Mouse (Mus musculus): ENCODE results near the gene Ralgapb. TPM values are rescaled to one million over a fixed set of nuclear protein-coding genes. Genes with fewer than 3 reads are reported as not detected.

The Ralgapb gene
- total RNA-seq, 2 experiments from 2014 or later, result 21.6 to 25.2 TPM

DNA sequence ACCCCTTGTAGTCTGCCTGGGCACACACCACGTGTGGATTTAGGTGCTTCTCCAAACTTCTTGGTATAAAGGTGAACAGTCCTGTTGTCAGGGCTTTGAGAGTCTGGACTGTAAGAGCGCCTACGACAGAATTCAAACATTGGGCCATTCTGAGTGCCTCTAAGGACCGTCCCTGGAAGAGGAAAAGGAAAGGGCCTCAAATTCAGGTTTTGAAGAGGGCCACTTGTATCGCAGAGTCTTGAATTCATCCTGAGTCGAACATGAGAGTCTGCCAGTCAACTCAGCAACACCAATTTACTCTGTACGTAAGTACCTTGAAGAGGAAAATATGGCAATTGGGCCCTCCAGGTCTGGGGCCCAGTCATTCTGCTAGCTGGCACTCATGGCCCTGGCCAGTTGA lies 6.7 kb upstream of the Ralgapb start:
- DNase-seq, result no peak

DNA sequence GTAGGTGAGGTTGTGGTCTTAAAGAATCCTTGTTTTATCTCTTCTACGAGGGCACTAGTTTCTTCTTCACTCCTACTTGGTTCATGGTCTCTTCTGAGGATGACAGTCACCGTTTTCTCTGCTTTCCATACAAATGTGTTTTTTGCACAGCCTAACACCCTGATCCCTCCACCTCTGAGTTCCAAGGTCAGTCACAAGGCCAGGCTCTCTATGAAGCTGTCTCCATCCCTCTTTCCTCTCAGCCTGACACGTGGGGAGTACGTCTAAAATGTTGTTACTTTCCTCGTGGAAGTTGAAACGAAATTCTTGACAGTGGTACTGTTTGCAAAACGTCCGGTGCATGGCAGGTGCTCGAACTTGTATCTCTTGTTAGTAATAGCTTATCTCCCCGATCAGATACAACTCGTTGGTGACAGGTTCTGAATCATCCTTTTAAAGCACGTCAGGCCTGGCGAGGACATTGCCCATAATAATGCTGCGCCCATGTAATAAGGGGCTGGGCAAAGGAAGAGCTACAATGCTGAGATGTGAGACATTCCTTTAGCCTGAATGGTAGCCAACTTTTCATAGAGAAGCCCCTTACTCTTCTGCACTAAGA lies 552 bp upstream of the Ralgapb start:
- no peak for DNase-seq

DNA sequence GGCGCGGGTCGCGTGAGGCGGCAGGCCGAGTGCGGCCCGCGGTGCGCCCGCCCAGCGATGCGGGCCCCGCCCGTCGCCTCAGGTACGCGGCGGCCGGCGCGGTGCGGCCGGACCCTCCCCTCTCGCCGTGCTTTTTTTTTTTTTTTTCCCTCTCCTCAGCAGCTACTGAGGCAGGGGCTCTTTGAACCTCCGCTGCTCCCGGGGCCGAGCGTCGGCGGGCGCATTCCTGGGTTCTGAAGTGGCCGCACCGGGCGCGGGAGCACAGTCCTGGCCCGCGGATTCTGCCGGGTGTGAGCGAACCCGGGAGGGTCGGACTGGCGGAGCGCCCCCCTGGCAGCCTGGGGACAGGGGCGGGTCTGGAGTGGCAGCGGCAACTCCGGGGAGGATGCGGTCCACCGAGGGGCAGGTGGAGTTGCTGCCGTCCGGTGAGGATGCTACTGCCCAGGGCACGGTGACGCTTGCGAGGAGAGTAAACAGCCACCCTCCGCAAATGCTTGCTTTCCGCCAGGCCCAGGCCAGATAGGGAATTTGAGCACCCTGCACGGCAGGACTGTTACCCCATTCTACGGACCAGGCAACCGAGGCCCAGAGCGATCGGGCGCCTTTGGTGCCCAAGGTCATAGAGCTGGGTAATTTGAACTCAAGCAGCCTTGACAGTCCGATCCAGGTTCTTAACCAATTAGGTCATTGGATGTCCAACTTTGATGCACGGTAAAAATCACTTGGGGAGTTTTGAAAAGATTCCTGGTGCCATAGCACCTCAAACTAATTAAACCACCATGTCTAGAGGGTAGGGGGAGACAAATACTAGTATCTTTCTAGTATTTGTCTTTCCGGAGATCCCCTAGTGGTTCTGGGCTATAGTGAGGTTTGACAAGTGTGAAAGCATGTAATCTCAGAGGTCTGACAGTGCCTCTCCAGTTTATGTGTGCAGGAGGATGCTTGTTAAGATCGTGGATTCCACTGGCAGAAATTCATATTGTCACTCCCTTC lies 670 bp downstream of the Ralgapb start:
- DNase-seq, result peak; percentile 41

DNA sequence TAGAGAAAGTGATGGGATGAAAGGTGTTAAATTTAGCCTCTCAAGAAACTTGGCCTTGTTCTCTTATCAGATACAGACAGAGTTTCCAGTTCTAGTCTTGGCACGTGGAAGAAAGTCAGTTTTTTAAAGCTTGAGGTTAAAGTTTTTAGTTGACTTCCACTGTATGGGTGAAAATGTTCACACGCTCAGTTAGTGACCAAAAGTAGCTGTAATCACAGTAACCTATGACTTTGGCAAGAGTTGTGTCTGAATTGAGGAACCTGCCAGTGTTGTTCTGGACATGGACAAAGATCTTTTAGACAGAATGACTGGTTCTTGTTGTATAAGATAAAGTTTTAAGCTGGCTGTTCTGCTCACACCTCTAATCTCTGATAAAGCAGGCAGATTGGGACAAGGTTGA lies 3.6 kb downstream of the Ralgapb start:
- no peak for DNase-seq

DNA sequence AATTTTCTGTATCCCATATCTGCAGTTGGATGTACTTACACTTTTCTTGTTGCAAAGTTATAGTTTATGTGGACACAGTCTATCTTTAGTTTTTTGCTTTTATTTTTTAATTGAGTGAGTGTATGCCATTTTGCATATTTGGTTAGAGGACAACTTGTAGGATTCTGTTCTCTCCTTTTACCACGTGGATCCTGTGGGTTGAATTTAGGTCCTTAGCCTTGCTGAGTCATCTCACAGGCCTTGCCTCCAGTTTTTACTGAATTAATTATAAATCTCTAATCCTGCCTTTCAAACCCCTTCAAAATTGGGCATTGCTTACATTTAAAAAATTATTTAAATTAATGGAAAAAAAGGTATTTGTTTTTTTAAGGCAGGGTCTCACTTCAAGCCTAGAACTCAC lies 6.2 kb downstream of the Ralgapb start:
- no peak for DNase-seq

DNA sequence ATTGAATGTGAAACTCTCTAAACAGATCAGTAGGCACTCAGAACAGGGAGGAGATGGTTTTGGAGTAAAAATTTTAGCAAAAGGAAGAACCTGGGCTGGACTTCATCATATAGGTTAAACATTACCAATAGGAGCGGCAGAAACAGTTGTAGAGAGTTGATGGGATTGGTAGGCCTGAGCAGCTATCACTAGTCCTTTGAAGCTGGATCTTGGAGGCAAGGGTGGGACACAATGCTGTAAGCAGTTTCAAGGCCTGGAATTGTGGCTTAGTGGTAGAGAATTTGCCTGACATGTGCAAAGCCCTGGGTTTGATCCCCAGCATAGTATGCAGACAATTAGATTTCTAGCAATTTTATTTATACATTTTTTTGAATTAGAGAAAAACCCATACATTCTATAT lies 9.0 kb downstream of the Ralgapb start:
- DNase-seq, result no peak

DNA sequence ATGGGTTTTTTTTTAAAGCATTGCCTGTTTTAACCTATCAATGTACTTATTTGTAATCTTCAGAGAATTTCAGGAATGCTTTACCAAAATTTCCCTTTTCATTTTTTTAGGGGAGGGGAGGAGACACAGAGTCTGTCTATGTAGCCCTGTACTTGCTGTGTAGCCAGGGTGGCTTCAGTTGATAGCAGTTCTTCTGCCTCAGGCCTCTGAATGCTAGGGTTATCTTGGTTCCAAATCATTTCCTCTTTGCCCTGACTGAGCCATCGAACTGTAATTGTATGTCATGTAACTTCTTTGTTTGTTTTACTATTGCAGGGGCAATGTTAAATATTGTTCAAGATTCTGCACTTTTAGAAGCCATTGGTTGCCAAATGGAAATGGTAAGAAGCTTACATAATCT lies 36.2 kb downstream of the Ralgapb start:
- DNase-seq, result no peak

DNA sequence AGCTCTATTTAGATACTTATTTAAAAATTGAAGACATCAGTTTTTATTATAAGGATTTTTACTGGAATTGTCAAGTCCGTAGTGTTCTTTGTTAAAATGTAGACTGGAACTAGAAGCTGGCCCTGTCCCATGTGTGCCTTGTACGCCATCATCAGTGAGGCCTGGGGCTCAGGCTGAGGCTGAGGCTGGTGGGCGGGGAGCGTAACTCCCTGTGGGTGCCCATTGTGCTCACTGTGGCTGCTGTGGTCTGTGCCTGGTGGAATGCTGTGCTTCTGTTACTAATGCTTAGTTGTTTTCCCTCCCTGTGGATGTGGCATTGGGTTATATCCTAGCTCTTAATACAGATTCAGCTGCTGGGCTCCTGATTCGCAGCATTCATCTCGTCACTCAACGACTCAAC lies 40.2 kb downstream of the Ralgapb start:
- no peak for DNase-seq

DNA sequence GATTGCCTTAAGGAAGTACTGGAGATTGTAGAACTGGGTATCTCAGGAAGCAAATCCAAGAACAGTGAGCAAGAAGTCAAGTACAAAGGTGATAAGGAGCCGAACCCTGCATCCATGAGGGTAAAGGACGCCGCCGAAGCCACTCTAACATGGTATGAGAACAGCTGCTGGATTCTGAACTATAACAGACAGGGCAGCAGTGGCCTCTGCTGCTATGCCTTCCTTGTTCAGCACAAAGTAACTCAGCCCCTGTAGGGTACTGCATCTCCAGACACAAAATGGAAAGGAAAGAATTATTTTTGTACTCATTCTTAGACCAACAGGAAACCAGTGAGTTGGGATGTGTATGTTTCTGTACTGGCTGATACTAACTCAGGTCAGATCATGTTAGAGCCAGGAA lies 46.8 kb downstream of the Ralgapb start:
- no peak for DNase-seq

DNA sequence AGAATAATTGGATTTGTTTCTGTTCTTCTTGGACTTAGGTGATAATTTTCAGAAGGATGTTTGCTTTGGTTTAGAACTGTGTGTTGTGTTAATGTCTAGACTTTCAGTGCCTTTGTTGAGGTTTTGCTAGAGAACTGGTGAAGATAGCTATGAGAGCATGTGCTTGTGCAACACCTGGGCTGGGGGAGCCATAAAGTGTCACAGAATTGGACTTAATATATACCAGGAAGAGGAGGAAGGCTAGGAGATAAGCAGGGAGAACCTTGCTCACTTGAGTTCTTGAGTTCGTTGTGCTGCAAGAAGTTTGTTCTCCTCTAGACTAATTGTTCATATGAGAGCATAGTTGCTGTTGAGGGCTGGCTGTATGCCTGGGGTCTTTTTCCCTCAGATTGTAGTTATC lies 48.0 kb downstream of the Ralgapb start:
- no peak for DNase-seq

DNA sequence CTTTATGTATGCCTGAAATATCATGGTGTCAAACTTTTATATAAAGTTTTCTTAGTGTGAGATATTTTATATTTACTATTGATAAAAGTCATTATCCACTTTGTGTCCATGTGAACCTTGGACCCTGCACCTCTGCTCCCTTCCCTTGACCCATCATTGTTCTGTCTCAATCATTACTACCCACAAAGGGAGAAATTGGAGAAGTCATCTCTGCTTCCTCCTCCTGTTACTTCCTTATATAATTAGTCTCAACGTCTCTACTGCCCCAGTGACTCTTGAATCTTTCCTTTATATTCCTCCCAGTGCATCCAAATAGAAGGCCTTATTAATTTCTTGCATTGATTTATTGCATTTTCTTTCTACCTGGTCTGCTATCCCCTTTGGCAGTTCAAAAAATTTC lies 52.8 kb downstream of the Ralgapb start:
- DNase-seq, result no peak

DNA sequence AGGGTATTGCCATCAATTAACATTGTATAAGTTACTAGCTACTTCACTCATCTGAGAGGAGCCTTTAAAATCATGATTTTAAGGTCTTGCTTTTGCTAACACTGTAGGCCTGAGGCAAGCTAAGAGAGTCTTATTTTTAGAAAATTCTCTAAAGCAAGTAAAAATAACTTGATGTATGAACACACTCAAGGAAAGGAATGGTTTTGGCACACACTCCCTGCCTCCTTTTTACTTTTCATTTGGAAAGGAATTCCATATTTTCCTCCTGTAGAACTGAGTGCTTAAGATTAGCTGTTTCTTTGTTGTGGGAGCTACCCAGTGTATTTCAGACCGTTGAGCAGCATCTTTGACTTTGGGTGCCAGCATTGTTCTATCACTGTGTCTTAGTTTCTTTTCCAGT lies 64.5 kb downstream of the Ralgapb start:
- no peak for DNase-seq

DNA sequence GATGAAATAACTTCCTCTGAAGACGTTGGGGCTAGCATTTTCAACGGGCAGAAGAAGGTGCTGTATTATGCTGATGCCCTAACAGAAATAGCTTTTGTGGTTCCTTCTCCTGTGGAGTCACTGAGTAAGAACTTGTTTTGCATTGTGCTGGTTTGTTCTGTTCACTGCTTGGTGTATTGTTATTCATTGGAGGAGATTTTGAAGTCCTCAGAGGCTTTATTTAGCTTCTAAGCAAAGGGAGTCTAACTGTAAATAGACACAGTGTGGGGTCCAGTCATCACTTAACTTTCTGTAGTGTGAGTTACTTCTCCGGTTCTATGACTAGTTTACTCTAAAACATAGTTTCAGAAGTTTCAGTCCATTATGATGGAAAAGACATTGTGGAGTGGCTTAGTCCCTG lies 68.0 kb downstream of the Ralgapb start:
- no peak for DNase-seq

DNA sequence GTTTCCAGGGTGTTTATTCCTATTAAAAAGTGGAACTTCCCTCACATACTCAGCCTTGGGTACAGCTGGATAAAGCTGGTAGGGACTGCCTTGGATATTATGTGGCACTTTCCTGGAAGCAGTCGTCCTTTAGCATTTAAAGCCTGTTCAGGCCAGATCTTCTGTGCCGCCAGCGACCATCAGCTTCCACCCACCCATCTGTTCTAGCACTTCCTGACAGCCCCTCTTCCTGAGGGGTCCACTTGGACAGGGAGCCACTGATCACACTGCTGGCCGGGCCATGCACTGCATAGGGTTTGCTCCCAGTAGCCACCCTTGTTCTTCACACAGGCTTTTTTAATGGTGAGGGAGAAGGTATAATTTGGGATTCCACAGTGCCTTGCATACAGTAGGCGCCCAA lies 88.8 kb downstream of the Ralgapb start:
- DNase-seq, result no peak

DNA sequence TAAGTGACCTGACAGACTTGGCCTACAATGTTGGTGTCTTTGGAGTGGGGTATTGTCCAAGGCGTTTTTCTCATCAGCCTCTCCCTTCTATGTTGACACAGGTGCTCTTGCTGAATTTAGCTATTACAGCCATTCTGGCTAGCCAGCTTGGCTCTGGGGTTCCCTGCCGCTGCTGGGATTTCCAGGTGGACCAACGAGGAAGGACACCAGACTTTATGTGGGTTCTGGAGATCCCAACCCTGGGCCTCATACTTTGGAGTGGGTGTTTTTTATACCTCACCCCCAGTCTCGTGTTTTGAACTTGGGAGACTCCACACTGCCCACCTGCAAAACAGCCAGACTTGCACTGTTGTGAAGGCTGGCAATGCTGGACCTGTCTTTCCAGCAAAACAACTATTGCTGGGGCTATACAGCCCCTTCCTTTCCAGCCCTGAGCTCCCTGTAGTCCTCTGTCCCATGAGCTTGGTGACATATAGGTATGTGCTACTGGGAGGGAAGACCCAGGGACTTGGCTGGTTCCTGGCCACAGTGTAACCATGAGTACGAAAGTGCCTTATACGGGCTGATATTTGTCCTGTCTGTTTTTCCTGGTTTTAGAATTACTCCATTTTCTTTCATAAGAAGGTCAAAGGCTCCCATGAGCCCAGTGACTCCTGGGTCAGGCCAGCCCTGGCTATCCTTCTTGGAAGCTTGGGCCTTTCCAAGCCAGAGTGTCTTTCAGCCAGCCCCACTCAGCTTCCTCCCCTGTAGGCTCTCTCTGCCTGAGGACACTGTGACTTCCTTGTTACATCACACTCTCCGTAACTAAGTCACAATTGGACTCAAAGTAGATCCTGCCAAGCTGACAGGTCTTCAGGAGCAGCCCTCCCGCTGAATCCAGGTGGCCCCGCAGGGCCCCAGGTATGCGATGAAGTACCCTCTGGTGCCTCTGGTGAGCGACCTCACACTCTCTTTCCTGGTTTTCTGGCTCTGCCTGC lies 92.5 kb downstream of the Ralgapb start, which contains the start of gene Adig:
Gene Adig (plus strand): TSS at position 777 of the 977 bp plus-strand sequence.
- DNase-seq, result no peak

DNA sequence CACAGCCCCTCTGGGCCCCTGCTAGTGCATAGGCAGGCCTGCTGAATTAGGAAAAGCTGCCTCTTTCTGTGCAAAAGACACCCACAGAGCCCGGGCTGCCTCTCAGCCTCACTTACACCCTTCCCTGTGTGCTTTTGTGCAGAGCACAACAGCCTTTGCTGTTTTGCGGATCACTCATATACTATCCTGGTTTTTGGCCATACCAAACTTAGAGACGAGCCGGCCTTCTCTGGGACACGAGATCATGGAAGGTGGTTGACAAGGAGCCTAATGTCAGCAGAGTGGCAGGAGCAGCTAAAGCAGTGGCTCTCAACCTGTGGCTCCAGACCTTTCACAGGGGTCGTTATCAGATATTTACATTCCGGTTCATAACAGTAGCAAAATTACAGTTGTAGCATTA lies 93.6 kb downstream of the Ralgapb start:
- no peak for DNase-seq

DNA sequence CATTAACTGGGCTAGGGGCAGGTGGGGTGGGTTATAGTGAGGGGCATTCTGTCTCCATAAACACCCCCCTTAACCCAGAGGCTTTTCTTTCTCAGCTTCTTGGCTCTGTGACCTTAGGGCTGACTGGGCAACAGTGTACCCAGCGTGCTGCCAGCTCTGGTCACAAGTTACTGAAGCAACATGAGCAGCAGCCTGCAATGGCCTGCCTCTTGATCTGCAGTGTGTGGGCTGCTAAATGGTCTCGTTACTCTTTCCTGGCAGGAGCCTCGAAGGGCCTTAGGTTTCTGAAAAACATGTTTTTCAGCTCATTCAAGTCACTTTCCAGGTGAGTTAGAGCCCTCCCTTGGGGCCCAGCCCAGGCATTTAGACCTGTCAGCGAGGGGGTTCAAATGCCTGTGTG lies 94.0 kb downstream of the Ralgapb start:
- peak; percentile 33 for DNase-seq

DNA sequence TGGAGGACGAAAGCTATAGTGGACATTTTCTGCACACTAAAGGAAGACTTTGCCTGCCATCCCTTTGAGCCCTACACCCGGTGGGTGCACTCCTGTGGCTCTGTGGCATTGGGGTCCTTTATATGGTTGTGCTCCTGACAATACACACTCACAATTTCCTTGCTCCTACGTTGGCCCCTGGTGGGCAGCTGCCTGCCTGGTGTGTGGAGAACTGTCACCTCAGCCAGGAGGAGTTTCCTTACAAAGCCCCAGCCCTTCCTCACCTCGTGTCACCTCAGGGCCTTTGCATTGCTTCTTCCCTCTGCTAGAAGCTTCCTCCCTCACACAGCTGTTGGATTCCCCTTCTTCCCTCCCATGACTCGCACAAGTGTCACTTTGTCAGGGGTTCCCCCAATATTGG lies 96.8 kb downstream of the Ralgapb start:
- DNase-seq, result no peak

DNA sequence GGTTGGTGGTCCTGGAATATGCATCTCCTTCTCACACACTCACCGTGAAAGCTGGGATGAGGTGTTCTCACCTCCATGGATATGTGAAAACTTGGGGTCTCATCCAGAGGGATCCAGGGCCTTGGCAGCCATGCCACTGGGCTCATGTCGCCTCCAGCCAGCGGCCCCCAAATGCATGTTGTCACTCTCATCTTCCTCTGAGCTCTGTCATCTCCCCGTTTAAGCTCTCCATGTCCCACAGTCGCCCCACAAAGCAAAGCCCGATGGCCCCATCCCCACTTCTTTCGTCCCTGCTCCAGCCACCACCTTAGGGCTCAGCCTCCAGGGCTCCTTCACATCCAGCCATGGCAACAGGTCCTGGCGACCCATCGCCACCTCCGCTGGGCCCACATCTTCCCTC lies 97.4 kb downstream of the Ralgapb start:
- no peak for DNase-seq

DNA sequence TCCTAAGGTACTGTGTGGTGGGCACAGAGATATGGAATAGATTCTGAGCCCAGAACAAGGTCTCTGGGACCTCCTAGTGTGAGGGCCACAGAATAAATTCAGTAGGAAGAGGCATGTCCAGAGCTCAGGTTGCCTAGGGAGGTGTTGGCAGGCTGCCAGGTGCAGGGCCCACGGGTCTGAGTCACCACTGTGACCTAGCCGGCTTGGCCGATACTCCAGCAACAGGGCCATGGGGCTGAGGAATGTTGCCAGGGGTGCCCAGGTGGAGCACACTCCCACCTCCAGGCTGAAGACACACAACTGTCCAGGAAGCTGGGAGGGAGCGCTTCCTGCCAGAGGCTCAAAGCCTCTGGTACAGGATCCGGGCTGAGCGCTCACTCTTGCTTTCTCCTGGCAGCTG lies 101.0 kb downstream of the Ralgapb start:
- DNase-seq, result no peak

DNA sequence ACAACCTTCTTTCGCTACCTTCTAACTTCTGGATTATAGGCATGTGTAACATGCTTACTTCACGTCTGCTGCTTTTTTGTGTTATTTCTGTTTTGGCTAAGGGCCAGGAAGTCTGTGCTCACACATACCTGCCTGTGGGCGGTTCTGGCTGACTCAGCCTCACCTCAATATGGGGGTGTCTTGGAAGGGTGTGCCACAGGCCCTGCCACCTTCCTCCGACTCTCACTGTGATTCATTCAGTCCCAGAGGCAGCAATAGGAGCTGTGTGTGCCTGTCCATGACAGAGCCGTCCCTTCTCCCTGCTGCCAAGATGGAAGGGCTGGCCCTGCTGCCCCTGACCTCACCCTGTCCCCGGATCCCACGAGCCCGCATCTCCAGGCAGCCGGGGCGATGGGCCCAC lies 102.9 kb downstream of the Ralgapb start, which contains the start of gene Arhgap40:
Gene Arhgap40 (plus strand): TSS at position 269 of the 400 bp plus-strand sequence.
- no peak for DNase-seq

DNA sequence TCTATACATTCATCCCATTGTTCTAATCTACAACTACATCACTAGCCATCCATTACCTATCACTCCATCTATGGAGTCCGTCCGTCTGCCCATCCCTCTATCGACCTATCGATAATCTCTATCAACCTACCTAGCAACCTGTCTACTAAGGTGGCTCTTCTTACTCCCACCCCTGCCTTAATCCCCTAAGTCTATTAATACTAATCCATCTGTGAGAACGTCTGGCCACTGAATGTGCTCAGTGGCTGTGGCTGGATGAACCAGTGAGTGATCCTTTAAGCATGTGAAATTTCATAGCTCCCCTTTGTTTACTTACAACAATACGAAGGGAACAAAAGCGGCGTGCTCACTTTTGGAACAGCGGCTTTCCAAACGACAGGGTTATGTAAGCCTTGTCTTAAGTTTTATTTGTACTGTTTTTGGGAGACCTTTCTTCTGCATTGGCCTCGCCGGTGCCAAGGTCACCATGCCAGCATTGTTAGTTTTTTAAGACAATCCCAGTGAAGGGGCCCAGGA lies 104.2 kb downstream of the Ralgapb start:
- DNase-seq, result no peak
